Mouse (Mus musculus): ENCODE data around the gene Kirrel.
A peak's percentile ranks its signal among the peaks of the same experiment; 100 is the strongest.

Gene Kirrel

GRCm38 (mm10) chr3:87165291-87165881 lies 9.2 kb downstream of the Kirrel start:
- DNase-seq, result no peak

DNA sequence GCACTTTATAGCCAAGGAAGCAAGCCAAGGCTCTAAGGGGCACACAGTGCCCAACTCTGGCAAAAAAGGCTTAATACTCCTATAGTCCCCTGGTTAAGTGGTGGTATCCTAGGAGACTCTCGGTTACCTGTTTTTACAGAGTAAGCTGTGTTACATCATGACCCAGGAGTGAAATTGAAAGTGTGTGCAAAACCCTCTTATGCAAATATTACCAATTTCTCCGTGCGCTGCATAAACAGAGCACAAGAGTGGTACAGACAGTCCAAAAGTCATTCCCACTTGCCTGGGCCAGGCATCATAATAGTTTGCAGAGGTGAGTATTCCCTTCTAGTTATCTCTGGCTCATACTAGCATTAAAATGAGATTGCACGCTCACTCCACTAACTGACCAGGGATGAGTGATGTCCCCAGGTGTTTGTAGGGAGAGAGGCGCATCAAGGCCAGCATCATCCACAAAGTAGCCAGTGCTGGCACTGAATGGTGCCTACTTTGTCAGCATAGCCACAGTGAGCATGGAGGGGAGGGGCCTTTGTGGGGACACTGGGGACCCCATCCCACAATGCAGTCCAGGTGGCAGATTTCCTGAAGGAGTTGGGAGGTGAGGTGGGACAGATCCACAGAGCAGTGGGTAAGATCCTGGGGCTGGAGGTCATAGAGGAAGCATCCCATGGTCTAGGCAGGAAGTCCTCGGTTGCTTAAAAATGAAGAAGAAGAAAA lies 10.3 kb downstream of the Kirrel start:
- DNase-seq, result no peak

- no peak for DNase-seq
Observed at GRCm38 (mm10) chr3:87163116-87163515, 11.4 kb downstream of the Kirrel start.

DNA sequence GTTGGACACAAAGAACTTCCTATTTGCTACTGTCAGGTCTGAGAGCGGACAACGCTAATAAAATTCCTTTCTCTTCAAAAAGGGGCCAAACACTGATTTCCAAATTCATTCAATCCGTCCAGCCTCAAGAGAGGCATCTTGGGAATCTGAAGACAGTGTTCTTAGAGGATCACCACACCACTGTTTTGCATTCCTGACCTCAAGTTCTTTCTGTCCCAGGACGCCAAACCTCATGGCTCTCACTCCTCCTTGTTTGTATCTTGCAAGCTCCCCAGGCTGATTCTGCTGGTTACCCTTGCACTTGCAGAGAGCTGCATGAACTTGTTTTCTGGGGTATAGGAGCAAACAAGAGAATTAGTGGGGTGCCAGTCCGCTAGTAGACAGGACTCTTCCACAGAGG lies 12.2 kb downstream of the Kirrel start:
- no peak for DNase-seq

DNA sequence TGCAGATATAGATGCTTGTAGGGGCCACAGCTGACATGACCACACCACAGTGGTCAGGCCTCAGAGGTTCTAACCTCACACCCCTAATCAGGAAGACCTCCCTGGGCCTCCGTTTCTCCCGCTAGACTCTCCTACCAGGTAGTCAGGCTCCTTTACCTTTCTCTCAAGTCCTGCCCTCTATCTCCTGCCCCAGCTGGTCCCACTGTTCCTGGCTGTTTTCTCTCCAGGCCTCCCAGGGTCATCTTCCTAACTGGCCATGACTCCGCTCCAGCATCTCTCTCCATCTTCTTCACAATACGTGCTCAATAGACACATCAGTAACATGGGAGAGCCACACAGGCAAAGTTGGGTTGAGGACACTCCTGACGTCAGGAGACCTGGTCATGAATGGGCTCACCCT lies 12.9 kb downstream of the Kirrel start:
- DNase-seq, result no peak

DNA sequence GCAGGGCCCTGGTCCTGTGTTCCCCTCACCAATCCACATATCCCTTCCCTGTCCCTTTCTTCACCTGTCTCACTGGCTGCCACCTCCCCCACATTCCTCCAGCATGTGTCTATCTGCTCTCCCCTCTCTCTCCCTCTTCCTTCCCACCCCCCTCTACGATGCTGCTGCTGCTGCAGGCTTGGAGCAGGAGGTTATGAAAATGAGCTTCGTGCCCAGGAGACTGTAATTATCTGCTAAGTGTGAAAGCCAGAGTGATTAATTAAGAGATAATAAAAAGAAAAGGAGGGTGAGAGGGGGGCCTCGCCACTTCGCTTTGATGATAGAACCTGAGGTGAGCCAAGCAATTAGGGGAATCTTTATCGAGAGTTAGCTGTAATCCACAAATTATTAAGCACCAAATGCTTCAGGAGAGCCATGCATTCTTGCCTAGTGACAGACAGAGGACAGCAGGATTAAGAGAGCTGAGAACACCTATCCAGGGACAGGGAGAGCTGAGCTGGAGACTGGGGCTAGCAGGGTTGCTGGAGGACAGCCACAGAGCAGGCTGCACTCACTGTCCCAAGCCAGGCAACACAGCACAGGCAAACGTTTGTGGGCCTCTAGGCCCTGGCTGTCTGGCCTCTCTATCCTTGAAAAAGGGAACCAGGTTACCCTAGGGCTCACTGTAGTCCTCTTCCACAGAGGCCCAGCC lies 13.6 kb downstream of the Kirrel start:
- no peak for DNase-seq

- no peak for DNase-seq
Observed at GRCm38 (mm10) chr3:87159190-87159589, 15.4 kb downstream of the Kirrel start.

- DNase-seq, result no peak
Observed at GRCm38 (mm10) chr3:87157767-87158291, 16.7 kb downstream of the Kirrel start.

DNA sequence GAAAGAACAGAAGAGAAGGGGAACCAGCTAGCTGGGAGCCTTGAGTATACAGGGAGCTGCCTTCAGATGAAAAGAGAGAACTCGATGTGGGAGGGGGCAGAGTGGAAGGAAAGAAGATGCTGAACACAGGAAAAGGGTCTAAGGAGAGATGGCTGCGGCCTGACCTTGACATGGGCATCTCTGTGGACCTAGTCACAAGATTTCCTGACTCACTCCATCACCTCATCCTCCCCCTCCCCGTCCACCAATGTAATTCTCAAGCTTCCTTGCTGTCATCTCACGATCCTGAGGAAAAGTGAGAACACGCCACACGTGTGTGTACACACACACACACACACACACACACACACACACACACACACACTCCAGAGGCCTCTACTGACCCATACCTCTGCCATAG lies 17.2 kb downstream of the Kirrel start:
- DNase-seq, result no peak

GRCm38 (mm10) chr3:87154398-87155287 lies 19.9 kb downstream of the Kirrel start:
- DNase-seq, result no peak

GRCm38 (mm10) chr3:87153038-87153437 lies 21.5 kb downstream of the Kirrel start:
- DNase-seq, result no peak

GRCm38 (mm10) chr3:87152111-87152738 lies 22.3 kb downstream of the Kirrel start:
- no peak for DNase-seq

DNA sequence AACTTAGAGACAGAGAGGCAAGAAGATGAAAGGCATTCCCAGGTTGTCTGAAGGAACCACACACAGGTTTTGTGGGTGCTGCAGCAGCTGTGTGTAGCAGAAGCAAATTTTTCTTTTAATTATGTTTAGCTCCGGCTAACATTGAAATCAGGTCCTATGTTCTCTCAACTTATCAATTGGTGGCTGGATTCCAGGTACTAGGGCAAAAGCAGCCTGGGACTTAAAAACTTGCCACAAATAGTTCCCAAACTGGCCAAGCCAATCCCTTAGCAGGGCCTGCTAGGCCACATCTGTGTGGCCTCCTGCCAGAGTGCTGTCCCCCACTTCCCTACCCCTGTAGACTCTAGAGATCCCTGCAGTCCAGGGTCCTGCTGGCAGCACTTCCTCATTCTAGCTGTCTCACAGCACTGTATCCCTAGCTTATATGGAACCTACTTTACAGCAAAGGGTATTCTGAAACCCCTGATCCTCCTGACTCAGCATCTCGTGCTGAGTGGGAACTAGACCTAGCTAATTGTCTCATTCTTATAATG lies 23.2 kb downstream of the Kirrel start:
- no peak for DNase-seq

- DNase-seq, result peak; percentile 27
Observed at GRCm38 (mm10) chr3:87150689-87151244, 23.8 kb downstream of the Kirrel start.

DNA sequence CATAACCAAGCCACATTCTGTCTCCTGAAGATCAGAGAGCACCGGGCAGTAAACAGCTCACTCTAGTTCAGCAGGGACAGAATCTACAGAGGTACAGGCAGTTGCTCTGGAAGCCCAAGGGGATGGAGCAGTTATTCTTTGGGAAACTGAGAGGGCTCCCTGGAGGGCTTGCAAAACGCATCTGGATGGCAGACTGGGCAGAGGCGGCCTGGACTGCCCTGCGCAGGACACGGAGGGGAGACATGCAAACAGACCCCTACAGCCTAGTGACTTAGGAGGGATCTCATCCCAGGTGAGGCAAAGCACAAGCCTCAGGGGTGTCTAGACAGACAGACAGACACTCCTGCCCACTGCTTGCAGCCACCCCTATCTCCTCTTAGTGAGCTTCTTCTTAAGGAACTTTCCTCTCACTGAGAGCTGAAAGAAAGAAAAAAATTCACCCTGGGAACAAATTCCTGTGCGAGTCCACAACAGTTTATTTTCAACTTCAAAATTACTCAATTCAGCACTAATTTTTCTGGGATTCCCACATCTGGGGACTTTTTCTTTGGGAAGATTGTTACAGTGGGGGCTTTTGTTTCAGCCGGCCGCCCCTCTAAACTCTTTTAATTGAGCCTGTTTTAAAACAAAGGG lies 24.4 kb downstream of the Kirrel start:
- no peak for DNase-seq

- no peak for DNase-seq
Observed at GRCm38 (mm10) chr3:87149425-87149824, 25.1 kb downstream of the Kirrel start.

DNA sequence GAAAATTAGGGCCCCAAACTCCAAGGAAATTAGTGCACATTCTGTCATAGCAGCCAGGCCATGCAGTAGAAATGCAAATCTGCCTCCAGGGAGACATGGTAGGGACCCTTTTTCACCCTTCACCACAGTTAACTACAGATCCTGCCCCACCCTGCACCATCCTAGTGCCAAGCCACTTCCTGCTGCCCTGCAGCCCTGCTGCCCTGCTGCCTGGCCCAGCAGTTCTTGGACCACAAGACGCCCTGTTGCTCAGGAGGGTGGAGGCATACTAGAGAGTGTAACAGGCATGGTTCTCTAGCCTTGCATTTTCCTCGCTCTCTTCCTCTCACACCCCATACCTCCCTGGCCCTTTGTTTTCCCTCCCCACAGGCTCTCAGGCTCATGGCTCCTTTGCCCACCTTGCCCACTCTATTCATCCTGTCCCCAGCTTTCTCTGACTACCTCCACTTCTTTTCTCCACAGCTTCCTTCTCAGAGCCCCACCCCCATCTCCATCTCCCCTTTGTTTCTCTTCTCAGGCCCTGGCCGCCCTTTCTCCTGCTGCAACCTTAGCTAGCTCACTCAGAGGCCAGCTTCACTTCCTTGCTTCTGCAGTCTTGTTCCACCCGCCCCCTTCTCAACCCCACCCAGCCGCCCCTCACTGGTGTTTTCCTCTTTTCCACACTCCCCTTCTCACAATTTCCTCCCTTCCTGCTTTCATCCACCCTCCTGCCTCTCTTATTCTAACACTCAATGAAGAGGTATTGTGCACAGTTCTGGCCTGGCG lies 29.9 kb downstream of the Kirrel start:
- no peak for DNase-seq

- no peak for DNase-seq
Observed at GRCm38 (mm10) chr3:87140284-87140683, 34.3 kb downstream of the Kirrel start.

GRCm38 (mm10) chr3:87136782-87137181 lies 37.8 kb downstream of the Kirrel start:
- DNase-seq, result no peak

DNA sequence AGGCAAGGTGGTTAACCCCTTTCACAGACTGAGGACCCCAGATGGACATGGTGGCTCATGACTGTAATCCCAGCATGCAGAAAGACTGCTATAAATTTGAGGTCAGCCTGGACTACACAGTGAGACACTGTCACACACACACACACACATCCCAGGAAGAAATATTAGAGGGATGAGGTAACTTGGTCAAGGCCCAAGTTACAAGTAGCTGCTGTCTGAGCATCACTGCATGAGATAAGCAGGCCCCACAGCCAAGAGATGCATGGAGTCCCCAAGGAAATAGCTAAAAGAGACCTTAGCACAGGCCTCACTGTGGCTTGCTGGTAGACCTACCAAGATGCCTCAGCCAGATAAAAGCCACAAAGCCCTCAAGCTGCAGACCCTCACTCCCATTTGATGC lies 39.6 kb downstream of the Kirrel start:
- DNase-seq, result no peak

Data from liver (tissue).